Comparison of ENCODE assay signal across 16 mouse cellular contexts in genomic region chr2:38045286-38045685, GRCm38 (mm10).
"Had no signal": no experiment of that assay in that cellular context is flagged by ENCODE, and none has a peak within 500 bp of the region (broad histone marks: within the 10 kb centered on the region; RNA-seq: fewer than 3 reads in every experiment).

No protein-coding gene starts in this region.

- H3K36me3 ChIP-seq: neural tube, embryonic 13.5 days; neural tube, embryonic 15.5 days; stomach, embryonic 15.5 days had no signal

- H3K4me1 ChIP-seq: neural tube, embryonic 13.5 days; neural tube, embryonic 15.5 days; stomach, embryonic 15.5 days had no signal

- H3K9me3 ChIP-seq: neural tube, embryonic 13.5 days; neural tube, embryonic 15.5 days; stomach, embryonic 15.5 days had no signal

- H3K27ac ChIP-seq: neural tube, embryonic 13.5 days; neural tube, embryonic 15.5 days; stomach, embryonic 15.5 days; stomach, postnatal 0 days had no signal

- DNase-seq: retina, postnatal 1 day; right cerebral cortex, adult 18-20 months; right cerebral cortex, postnatal 14 days; right cerebral cortex, postnatal 25 days; right cerebral cortex, postnatal 4 days; spleen, adult 18-20 months; thymus, adult 18-20 months; thymus, adult 2 months; thymus, postnatal 14 days; thymus, postnatal 25 days; thymus, postnatal 36 days; thymus, postnatal 4 days had no signal

- H3K9ac ChIP-seq: neural tube, embryonic 13.5 days; neural tube, embryonic 15.5 days; stomach, embryonic 15.5 days had no signal

- H3K4me2 ChIP-seq: neural tube, embryonic 13.5 days; neural tube, embryonic 15.5 days; stomach, embryonic 15.5 days had no signal

- H3K4me3 ChIP-seq: neural tube, embryonic 13.5 days; neural tube, embryonic 15.5 days; stomach, embryonic 15.5 days had no signal

- H3K27me3 ChIP-seq: neural tube, embryonic 13.5 days; neural tube, embryonic 15.5 days; stomach, embryonic 15.5 days had no signal
